Mouse (Mus musculus) kidney, postnatal 36 days (tissue): ENCODE measurements at regions not wholly inside any gene's neighbourhood (a gene's known extent, or its start where the extent isn't known, plus 50 kb on each side); places are given as distances from the start of the nearest gene placed in this dataset.
A peak's percentile ranks its signal among the peaks of the same experiment; 100 is the strongest.
"Not testable (repeated sequence)": the region's sequence is repeated elsewhere in the genome, so short reads cannot be mapped to it uniquely, and the experiment has no call there.

ENCODE experiments used
- DNase-seq, 2 experiments: peaks; one replicate each; pipeline ENCODE4 v3.0.0; 2021 to 2022; ENCODE audit warnings: mixed read lengths in 2 of 2

- no peak for DNase-seq
Measured at GRCm38 (mm10) chr2:78598039-78598438, 269.9 kb upstream of the Ube2e3 start.

GRCm38 (mm10) chr2:78596251-78596650, 271.7 kb upstream of the Ube2e3 start:
- DNase-seq: no peak

- no peak for DNase-seq
Measured at GRCm38 (mm10) chr2:78580013-78580412, 287.9 kb upstream of the Ube2e3 start.

- no peak for DNase-seq
Measured at GRCm38 (mm10) chr2:78572492-78572891, 295.4 kb upstream of the Ube2e3 start.

- DNase-seq: no peak
Measured at GRCm38 (mm10) chr2:78558128-78558527, 309.8 kb upstream of the Ube2e3 start.

GRCm38 (mm10) chr2:78551085-78551484, 316.8 kb upstream of the Ube2e3 start:
- no peak for DNase-seq

- DNase-seq: no peak
Measured at GRCm38 (mm10) chr2:78548683-78549467, 319.0 kb upstream of the Ube2e3 start.

- no peak for DNase-seq
Measured at GRCm38 (mm10) chr2:78547286-78547685, 320.6 kb upstream of the Ube2e3 start.

- no peak for DNase-seq
Measured at GRCm38 (mm10) chr2:78540422-78540821, 327.5 kb upstream of the Ube2e3 start.

- no peak for DNase-seq
Measured at GRCm38 (mm10) chr2:78539592-78540300, 328.2 kb upstream of the Ube2e3 start.

GRCm38 (mm10) chr2:78537574-78537973, 330.4 kb upstream of the Ube2e3 start:
- no peak for DNase-seq

- not testable (repeated sequence) for DNase-seq
Measured at GRCm38 (mm10) chr2:78533881-78534280, 334.0 kb upstream of the Ube2e3 start.

- DNase-seq: no peak
Measured at GRCm38 (mm10) chr2:78530535-78530934, 337.4 kb upstream of the Ube2e3 start.

- no peak for DNase-seq
Measured at GRCm38 (mm10) chr2:78520258-78521023, 347.5 kb upstream of the Ube2e3 start.

GRCm38 (mm10) chr2:78493115-78493514, 374.8 kb upstream of the Ube2e3 start:
- DNase-seq: no peak

GRCm38 (mm10) chr2:78480036-78480435, 387.9 kb upstream of the Ube2e3 start:
- DNase-seq: no peak

- DNase-seq: no peak
Measured at GRCm38 (mm10) chr2:78459444-78459843, 408.5 kb upstream of the Ube2e3 start.

- DNase-seq: no peak
Measured at GRCm38 (mm10) chr2:78453411-78453810, 414.5 kb upstream of the Ube2e3 start.

- peak in 1 of 2 experiments; percentile 24 for DNase-seq
Measured at GRCm38 (mm10) chr2:78436816-78437215, 431.1 kb upstream of the Ube2e3 start.

GRCm38 (mm10) chr2:78435071-78435470, 432.9 kb upstream of the Ube2e3 start:
- peak in 1 of 2 experiments; percentile 16 for DNase-seq

- no peak for DNase-seq
Measured at GRCm38 (mm10) chr2:78427659-78428336, 440.1 kb upstream of the Ube2e3 start.

- no peak for DNase-seq
Measured at GRCm38 (mm10) chr2:78418561-78419338, 449.2 kb upstream of the Ube2e3 start.
